Mouse (Mus musculus) activated CD4-positive, CD25-positive, alpha-beta regulatory T cell, adult 4 months (primary cell): Measurements from ENCODE around the gene Asb5. TPM values are rescaled to one million over a fixed set of nuclear protein-coding genes. Genes with fewer than 3 reads are reported as not detected.
"Not testable (repeated sequence)": the region's sequence is repeated elsewhere in the genome, so short reads cannot be mapped to it uniquely, and the experiment has no call there.

Experiments
- ATAC-seq: one replicate; pipeline ENCODE4 v1.8.0; 2017
- polyA plus RNA-seq, 2 experiments: library from polyadenylated mRNA; unstranded; fragments of 100-300 nt; shearing (Covaris generic); gene quantifications; one replicate each; pipeline ENCODE4 v1.2.1; 2017

The Asb5 gene
- polyA plus RNA-seq, 2 experiments from 2014 or later, result not detected

DNA sequence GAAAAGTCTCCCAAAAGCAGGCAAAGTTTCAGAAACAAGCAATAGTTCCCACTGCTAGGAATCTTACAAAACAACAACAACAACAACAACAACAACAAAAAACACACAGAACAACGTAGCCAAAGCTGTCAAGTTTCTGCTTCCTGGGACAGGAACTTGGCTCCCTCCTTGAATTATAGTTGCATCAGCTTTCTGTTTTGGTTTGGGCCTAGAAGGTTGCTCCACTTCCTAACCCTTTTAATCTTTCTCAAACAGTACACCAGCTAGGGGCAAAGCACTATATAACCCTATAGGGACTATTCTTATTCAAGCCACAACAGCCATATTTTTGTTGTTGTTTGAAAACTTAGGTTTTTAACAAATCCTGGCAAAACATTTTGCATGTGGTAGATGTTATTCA is 12.0 kb downstream of the Asb5 start:
- no peak for ATAC-seq

GRCm38 (mm10) chr8:54548383-54548782 is 19.0 kb downstream of the Asb5 start:
- no peak for ATAC-seq

DNA sequence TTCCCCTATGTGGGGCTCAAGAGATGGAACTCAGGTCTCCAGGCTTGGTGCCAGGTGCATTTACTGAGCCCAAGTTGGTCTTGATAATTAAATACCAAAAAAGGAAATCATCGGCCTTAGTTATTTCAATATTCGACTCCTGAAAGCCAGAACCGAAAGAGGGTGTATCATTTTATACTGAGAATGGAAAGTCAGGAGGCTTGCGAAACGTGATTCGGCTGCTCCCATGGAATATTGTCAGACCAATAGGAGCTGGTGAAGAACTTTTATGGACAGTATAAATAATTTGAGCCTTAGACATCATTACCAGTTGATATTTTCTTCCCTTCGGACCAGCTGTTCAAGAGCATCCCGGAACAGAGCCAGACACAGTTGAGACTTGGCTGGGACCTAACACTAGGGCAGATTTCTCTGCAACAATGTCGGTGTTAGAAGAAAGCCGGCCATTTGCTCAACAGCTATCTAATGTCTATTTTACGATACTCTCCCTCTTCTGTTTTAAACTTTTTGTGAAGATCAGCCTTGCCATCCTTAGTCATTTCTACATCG is 20.7 kb downstream of the Asb5 start:
- no peak for ATAC-seq

- ATAC-seq, result no peak
Observed at GRCm38 (mm10) chr8:54554921-54555320, 25.5 kb downstream of the Asb5 start.

DNA sequence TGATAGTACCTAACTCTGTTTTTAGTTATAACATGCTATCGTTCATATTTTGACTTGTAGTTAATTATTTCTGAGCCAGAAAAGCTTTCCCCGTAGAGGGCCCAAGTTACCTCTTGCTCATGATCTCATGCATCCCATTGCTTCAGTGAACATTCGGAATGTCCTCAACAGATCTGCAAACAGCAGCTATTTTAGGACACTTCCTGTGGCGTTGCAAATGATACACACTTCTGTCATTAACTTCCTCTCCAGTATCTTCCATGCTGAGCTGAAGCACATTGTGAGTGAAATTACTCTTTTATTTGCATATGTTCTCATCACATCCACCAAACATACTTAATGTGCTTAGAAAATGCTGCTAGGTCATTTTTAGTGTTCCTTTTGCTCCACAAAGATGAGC is 32.8 kb downstream of the Asb5 start:
- ATAC-seq, result no peak

DNA sequence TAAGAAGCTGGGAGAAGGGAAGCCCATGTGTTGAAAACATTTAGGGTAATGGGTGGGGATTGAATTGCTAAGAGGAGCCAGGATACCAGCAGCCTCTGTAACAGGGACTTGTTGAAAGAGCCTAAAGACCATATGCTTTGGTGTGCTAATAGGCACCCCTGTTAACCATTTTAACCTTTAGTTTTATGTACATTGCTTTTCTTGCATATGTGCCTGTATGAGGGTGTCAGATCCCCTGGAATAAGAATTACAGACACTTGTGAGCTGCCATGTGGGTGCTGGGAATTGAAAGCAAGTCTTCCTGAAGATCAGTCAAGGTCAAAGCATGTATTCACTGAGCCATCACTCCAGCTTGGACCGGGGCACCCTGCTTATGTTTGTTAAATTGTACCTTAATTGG is 35.8 kb downstream of the Asb5 start:
- ATAC-seq, result no peak

- no peak for ATAC-seq
Observed at GRCm38 (mm10) chr8:54565603-54566260, 36.4 kb downstream of the Asb5 start.

GRCm38 (mm10) chr8:54567168-54567567 is 37.8 kb downstream of the Asb5 start:
- ATAC-seq, result no peak

DNA sequence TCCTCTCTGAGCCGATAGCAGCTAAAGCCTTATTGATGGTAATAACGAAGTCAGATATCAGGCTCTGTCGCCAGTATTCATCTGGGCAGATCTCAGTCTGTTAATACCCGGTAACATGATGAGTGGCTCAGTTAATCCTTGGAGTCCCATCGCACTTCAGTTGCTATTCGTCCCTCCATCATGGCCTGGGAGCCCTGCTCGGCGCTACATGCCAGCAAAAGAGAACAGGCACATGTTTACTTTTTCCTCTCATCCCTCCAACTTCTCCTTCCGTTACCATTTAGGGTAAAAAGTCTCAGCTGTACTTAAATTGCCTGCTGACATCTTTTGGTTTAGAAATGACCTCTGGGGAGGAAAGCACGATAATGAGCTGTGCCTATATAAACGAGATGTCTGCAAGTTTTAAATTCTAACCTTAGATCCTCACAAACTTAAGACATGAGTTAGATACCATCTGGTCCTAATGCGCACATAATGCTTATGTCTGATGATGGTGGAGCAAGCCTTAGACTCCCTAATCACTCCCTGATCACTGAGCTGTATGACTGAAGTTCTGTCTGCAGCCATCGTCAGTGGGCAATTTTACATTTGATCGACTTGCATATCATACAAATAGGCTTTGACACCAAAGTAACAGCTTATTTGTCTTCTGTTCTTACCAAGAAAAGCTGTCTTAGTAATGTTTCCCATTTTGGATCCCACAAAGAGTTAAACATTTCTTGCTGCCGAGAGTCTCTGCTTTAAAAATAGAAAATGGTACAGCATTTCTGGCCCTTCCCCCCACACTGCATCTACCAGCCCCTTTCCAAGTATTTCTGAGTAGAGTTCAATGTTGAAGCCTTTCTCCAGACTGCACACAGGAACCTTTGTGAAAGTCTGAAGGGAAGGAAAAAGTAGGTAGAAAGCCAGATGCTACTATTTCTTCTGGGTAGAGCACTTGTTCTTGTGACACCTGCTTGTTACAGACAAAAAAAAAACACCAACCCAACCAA is 41.5 kb downstream of the Asb5 start:
- ATAC-seq, result no peak

- ATAC-seq, result no peak
Observed at GRCm38 (mm10) chr8:54581436-54581835, 52.1 kb downstream of the Asb5 start.

- ATAC-seq, result no peak
Observed at GRCm38 (mm10) chr8:54582886-54583285, 53.5 kb downstream of the Asb5 start.

- no peak for ATAC-seq
Observed at GRCm38 (mm10) chr8:54594634-54595033, 65.3 kb downstream of the Asb5 start.

- ATAC-seq, result no peak
Observed at GRCm38 (mm10) chr8:54596051-54596450, 66.7 kb downstream of the Asb5 start.

GRCm38 (mm10) chr8:54596940-54597339 is 67.6 kb downstream of the Asb5 start:
- no peak for ATAC-seq

DNA sequence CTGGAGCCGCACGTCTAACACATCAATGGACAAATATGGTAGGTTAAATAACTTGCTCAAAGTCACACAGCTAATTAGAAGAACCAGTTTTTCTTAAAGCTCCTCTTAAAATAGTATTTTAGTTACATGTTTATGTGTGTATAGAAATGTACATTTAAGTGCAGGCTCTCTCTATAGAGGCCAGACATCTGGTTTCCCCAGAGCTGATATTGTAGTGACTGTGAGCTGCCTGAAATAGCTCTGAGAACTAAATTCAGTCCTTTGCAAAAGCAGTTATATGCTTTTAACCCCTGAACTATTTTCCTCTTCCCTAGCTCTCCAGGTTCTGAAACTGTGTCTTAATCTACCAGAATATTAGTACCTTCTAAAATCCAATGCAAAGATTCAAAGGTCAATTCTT is 68.0 kb downstream of the Asb5 start:
- no peak for ATAC-seq

- ATAC-seq, result no peak
Observed at GRCm38 (mm10) chr8:54600671-54601251, 71.4 kb downstream of the Asb5 start, which contains the start of gene Spata4. TSS of gene Spata4 (plus strand) at chr8:54600781.

DNA sequence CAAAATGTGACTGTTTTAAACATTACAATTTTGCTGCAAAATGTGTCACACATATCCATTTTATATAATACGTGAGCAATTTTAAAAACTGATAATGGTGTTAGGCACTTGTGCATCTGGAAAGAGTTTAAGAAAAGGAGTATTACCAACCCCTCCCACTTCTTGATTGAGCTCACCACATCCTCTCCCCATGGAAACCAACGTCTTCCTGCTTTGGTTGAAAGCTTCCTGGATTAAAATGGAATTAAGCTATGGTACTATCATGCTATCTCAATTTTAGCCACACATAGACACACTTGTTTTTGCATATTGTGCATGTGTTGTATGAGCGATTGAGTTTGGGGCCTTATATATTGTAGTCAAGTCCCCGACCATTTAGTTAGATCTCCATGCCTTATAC is 74.1 kb downstream of the Asb5 start:
- no peak for ATAC-seq

DNA sequence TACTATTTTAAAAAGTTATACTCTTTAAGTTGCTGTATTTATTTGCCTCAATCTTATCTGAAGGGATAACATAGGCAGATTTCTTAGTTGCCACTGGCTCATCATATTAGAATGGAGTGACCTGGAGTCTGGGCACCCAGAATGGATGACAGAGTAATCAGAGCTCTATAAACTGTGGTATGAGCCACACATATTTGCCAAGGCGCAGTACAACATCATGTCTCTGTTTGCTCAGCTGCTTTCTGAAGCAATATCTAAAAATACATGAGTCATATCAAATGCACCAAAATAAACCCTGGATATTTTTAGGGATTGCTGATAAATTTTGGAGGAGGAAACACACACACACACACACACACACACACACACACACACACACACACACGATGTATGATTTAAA is 80.0 kb downstream of the Asb5 start:
- ATAC-seq, result no peak

GRCm38 (mm10) chr8:54610238-54610637 is 80.9 kb downstream of the Asb5 start:
- no peak for ATAC-seq

DNA sequence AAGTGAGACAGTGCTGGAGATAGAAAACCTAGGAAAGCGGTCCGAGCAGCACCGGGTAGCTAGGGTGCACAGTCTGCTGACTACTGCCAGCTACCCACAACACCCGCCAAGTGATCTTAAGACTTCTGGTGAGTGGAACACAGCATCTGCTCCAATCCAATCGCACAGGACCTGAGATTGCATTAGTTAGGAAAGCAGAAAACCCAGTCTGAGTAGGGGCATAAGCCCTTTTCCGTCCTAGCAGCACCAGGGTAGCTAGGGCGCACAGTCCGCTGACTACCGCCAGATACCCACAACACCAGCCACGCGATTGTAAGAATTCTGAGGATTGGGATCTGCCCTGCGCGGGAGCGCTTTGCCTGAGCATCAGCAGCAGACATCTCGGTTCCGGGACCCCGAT is 87.3 kb downstream of the Asb5 start:
- ATAC-seq, result not testable (repeated sequence)
